Mouse (Mus musculus) adrenal gland (tissue): ENCODE measurements around the gene Flywch2.

Experiments used
- intact Hi-C: fragments of 180-260 bp; cut with DNase I; formaldehyde crosslinking; loops from one replicate; pipeline ENCODE4 v1.15.1; 2025
- microRNA-seq, 2 experiments: library from miRNA; unstranded; fragments of <30 nt; microRNA quantifications; one replicate each; pipeline ENCODE4; 2019

Flywch2 gene

GRCm38 (mm10) chr17:23734341-23734740 is 51.5 kb downstream of the Flywch2 start:
- intact Hi-C loops: no loop called here

GRCm38 (mm10) chr17:23730441-23730840 is 55.4 kb downstream of the Flywch2 start:
- intact Hi-C loops: no loop called here

Small RNAs within 50 kb of the gene (microRNA-seq; reads per million reads assigned to microRNA genes)
- gene Mir5125: 0.34 to 1.7 reads per million in 2 experiments
